Mouse (Mus musculus) MEL-GATA-1-ER (cell line): Measurements from ENCODE around the gene Focad.

Experiments
- DNase-seq: peaks from one replicate; pipeline ENCODE4 v3.0.0-alpha.2; 2012; ENCODE audit warnings: low read depth; ENCODE audit errors: extremely low read depth

Focad gene

GRCm38 (mm10) chr4:88396995-88397521 is 302.6 kb downstream of the Focad start:
- no peak for DNase-seq

- DNase-seq: no peak
Measured at GRCm38 (mm10) chr4:88400302-88400991, 306.0 kb downstream of the Focad start.

GRCm38 (mm10) chr4:88400992-88401313 is 306.5 kb downstream of the Focad start:
- DNase-seq: no peak

GRCm38 (mm10) chr4:88402884-88403283 is 308.5 kb downstream of the Focad start:
- no peak for DNase-seq

- DNase-seq: peak; percentile 76
Measured at GRCm38 (mm10) chr4:88406887-88407696, 312.7 kb downstream of the Focad start.

DNA sequence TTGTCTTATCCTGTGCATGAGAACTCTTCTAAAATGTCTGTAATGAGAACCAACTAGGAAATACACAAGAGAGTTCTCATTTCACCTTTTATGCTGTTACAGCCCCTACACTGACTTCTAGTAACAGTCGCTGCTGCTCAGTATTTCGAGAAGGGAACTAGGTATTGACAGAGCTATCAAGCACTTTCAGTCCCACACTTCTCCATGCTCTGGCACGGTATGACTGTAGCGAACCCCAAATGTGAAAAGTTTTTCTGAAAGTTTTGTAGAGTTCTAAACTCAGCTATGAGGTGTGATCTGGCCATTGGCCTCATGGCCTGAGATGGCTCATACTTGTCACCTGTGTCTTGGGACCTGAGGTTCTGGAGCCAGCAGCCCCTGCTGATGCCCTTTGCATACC is 314.9 kb downstream of the Focad start:
- no peak for DNase-seq

DNA sequence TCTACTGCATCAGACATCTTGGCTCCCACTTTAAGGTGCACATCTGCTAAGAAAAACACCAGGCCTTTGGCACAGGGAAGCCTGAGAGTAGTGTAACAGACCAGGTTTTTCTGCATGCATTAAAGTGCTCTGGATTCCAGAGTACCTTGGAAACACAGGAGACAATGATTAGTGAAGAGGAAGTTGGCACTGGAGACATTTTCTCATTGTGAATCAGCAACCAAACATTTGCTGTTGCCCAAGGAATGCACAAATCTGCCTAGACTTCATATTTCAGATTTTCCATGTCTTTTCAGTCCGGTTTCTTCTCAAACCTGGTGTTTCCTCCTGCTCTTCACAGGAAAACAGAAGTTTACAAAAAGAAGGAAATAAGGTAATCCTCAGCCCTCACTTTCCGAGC is 317.9 kb downstream of the Focad start:
- DNase-seq: no peak

DNA sequence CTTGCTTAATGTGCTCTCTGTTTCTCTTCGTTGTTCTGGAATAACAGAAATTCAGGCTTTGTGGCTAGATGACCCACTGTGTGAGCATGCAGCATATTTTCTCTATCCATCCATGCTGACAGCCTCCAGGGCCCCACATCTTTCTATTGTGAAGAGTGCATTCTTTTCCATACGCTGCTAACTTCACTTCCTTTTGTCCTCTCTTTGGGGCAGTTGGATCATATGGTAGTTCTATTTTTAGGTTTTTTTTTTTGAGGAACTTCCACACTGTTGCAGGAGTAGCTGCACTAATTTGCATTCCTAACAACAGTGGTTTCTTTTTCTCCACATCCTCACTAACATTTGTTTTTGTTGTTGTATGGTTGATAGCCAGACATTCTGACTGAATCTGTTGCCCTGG is 320.6 kb downstream of the Focad start:
- peak; percentile 5 for DNase-seq

DNA sequence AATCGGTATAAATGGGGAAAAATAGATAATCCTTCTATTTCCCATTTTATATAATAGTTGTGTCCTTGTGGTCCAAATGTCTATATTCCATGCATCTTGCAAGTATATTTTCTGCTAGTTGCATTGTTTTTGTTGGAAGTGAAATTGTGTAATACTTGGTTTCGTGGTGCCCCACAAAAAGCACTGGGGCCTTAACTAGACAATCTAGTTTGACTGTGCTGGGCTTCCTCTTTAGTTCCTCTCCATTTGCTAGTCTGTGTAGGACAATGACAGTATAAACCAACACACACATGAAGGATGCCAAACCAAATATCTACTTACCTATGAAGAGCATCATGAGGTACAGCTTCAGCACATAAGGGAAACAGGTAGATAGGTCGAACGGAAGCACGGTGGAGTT is 324.9 kb downstream of the Focad start:
- DNase-seq: no peak

- DNase-seq: no peak
Measured at GRCm38 (mm10) chr4:88424563-88424962, 330.1 kb downstream of the Focad start.

GRCm38 (mm10) chr4:88427630-88428239 is 333.3 kb downstream of the Focad start:
- DNase-seq: no peak

DNA sequence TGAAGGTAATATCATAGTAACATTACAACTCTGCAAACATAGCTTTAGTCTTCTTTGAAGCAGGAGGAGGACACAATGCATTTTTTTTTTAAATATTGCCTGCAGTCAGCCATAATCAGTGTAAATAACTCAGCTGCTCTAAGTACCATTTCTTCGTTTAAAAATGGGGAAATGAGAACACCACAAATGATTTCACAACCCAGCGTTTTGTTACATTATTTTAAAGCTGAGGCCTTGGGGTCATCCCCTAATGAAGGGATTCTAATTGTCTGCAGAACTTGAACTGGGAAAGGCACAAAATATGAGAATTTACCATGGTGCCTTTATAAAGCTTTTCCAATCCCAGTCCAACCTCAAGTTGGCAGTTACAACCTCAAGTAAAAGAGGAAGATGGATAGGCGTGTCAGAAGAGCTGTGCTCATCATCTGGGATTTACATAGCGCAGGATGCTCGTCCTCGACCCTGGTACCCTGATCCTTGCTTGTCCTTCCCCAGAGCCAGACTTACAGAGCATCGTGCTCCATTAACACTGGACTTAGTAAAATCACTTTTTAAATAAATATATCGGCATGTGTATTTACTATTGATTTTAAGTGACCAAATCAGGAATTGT is 338.1 kb downstream of the Focad start:
- no peak for DNase-seq

DNA sequence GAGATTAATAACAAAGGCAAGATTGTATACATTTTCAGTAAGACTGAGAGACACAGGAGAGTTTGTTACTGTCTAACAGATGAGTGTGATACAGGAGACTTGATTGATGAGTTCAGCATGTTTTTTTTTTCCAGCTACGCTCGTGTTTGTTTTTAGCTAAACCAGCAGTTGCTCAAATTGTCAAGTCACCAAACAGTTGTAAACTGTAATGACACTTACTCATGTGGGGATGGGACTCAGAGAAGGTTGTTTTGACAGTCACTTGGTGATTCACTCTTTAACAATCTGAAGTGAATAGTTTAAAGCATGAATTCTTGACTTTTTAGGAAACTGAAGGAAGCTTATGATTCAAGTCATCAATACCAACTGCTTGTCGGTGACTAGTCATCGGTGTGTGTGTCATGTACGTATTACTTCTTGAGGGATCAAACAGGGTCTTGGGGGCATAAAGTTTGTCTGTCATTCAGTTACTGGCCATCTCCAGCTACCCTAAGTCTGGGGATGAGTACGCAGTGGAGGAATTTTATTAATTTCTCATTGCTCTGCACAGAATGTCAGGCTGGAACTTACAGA is 342.2 kb downstream of the Focad start:
- no peak for DNase-seq

DNA sequence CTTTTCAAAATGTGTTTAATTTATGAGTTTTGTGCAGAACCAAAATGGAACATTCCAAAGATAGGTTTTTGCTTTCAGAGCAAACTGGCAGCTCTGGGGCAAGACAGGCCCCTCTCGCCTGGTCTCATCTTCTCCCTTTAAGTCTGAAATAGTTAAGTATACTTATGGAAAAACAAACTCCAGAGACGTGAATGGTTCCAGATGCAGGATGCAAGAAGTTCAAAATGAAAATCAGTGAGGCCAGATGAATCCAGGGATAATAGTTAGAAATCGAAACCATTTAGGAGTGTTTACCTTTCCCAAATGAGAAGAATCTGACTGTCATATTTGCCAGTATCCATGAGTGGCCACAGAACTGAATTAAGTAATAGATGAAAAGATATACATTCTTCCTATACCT is 342.7 kb downstream of the Focad start:
- DNase-seq: no peak

DNA sequence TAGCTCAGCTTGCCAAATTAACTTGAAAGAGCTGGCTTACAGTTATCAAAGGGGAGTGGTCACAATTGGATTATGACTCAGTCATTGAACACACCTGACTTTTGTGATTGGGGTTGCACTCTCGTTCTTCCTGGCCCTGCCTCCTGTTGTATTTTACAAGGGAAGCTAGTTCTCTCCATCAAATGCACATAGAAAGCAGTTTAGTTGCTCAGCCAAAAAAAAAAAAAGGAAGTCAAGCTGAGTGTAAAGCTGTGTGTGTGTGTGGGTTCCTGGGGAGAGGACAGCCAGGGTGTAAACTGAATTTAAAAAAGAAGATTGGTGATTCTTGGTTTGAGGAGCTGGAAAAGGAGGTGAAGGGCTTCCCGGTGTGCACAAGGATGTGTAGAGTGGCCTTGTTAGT is 343.5 kb downstream of the Focad start:
- DNase-seq: peak; percentile 30

GRCm38 (mm10) chr4:88438326-88438989 is 344.0 kb downstream of the Focad start, which contains the start of gene Hacd4:
TSS of gene Hacd4 (minus strand) at chr4:88438928.
- DNase-seq: peak; percentile 37

DNA sequence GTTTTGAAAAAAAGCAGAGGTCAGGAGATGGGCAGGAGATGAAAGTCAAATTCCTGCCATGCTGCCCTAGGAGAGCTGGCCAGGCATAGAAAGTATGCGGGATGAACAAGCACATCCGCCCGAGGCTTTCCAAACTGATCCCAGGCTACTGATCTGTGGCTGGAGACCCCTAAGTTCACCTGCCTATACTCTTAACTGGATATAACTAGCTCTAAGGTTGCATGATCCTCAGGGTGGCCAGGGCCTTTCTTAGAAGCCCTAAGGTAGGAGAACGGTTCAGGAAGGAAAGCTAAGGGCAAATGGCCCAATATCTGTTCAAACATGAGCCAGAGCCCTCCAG is 344.5 kb downstream of the Focad start:
- DNase-seq: no peak

- DNase-seq: peak; percentile 91
Measured at GRCm38 (mm10) chr4:88439669-88440123, 345.3 kb downstream of the Focad start.

- peak; percentile 39 for DNase-seq
Measured at GRCm38 (mm10) chr4:88440814-88441213, 346.4 kb downstream of the Focad start.

DNA sequence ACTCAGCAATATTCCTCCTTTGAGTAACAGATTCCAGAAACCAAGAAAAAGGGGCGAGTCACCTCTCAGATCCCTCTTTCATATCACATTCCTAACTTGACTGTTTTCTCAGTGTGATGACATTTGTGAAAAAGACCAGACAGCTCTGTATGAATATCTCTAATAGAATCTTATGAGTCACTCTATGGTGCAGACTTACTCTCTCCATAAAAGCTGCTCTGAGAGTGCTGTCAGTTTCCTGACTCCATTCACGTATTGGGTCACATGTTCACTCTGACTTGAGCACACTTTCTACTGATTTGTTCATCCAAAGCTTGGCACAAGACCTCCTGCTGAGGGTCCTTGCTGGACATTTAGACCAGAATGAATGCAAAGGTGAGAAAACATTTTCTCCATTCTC is 354.5 kb downstream of the Focad start:
- no peak for DNase-seq
